Mouse (Mus musculus) stomach, embryonic 14.5 days (tissue): ENCODE measurements around the gene Nxn. TPM values are rescaled to one million over a fixed set of nuclear protein-coding genes. Genes with fewer than 3 reads are reported as not detected.
A peak's percentile ranks its signal among the peaks of the same experiment; 100 is the strongest.

Experiments used
- ATAC-seq: fragments of 200-750 bp; cut with Nextera tagmentation; 2 replicates; pipeline ENCODE4 v1.8.0; 2017; ENCODE audit warnings: low read depth, moderate TSS enrichment; ENCODE audit not compliant: insufficient number of reproducible peaks, insufficient read depth, low FRiP score
- H3K27ac ChIP-seq: fragments of 300-500 bp; sonication (generic); 2 replicates; pipeline ENCODE4 v1.5.1; 2014; ENCODE audit warnings: mild to moderate bottlenecking, low read length, moderate library complexity, mixed read lengths
- H3K27me3 ChIP-seq: fragments of 300-500 bp; sonication (generic); 2 replicates; pipeline ENCODE4 v1.6.1; 2014; ENCODE audit warnings: low read length, control low read depth, mixed read lengths; ENCODE audit not compliant: control insufficient read depth, insufficient read depth
- H3K36me3 ChIP-seq: fragments of 300-500 bp; sonication (generic); 2 replicates; pipeline ENCODE4 v1.6.1; 2014; ENCODE audit warnings: mild to moderate bottlenecking, control low read depth, low read length, moderate library complexity, mixed read lengths; ENCODE audit not compliant: control insufficient read depth, insufficient read depth
- H3K4me1 ChIP-seq: fragments of 300-500 bp; sonication (generic); 2 replicates; pipeline ENCODE4 v1.6.1; 2014; ENCODE audit warnings: low read length, control low read depth, mixed read lengths; ENCODE audit not compliant: control insufficient read depth, insufficient read depth
- H3K4me2 ChIP-seq: fragments of 300-500 bp; sonication (generic); replicated peaks from 2 replicates; pipeline ENCODE4 v1.6.1; 2014; ENCODE audit warnings: low read depth, low read length, control low read depth
- H3K4me3 ChIP-seq: fragments of 300-500 bp; sonication (generic); 2 replicates; pipeline ENCODE4 v1.5.1; 2014; ENCODE audit warnings: low read depth, low read length, control low read depth
- H3K9ac ChIP-seq: fragments of 300-500 bp; sonication (generic); replicated peaks from 2 replicates; pipeline ENCODE4 v1.6.1; 2014; ENCODE audit warnings: low read depth, mild to moderate bottlenecking, control low read depth, low read length, moderate library complexity, mixed read lengths
- H3K9me3 ChIP-seq: fragments of 300-500 bp; sonication (generic); 2 replicates; pipeline ENCODE4 v1.6.1; 2016; ENCODE audit warnings: low read depth, low read length, control low read depth; ENCODE audit not compliant: control insufficient read depth
- WGBS: fragments of 180-500 bp; shearing (Covaris S2); extraction: QIAGEN DNeasy Blood & Tissue Kit; methylation state at CpG from one replicate; pipeline ENCODE4 v1.1.7; 2014; 5-methylcytosine and 5-hydroxymethylcytosine counted together
- polyA plus RNA-seq: library from polyadenylated mRNA; unstranded; fragments of >200 nt; fragmentation: Nextera tagmentation; extraction: Ambion mirVana; gene quantifications from 2 replicates; pipeline ENCODE4 v1.2.1, GENCODE M21; 2014

The Nxn gene
- polyA plus RNA-seq, 1 experiment from 2014 or later, result 50.4 TPM

DNA sequence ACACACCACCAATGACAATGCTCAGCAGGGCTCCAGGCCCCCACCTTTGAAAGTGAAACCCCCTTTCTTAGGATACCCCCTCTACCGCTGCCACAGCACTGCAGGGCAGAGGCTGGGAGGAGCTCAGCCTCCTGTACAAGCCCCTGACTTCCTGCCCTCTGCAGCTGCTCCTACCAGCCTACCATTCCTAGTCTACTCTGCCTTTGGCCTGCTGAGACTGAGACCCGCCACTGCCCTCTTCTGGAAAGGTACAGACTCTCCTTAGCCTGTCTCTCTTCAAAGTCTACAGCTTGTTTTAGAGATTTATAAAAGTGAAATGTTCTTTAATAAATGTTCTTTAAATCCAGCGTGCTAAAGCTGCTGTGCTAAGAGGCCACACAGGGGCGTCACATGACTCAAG lies 30.1 kb upstream of the Nxn start:
- Histone ChIP-seq H3K9me3 (no peaks in the 10 kb centered on the region), H3K27ac (no peak overlapping the region), H3K4me3 (no peak overlapping the region), H3K4me2 (no peak overlapping the region), H3K36me3 (peaks cover 15% of the 10 kb centered on the region), H3K9ac (no peak overlapping the region), H3K27me3 (no peaks in the 10 kb centered on the region), H3K4me1 (peaks cover 21% of the 10 kb centered on the region)
- WGBS, result 55% methylated on average over 4 of the region's 4 CpGs
- no peak for ATAC-seq

DNA sequence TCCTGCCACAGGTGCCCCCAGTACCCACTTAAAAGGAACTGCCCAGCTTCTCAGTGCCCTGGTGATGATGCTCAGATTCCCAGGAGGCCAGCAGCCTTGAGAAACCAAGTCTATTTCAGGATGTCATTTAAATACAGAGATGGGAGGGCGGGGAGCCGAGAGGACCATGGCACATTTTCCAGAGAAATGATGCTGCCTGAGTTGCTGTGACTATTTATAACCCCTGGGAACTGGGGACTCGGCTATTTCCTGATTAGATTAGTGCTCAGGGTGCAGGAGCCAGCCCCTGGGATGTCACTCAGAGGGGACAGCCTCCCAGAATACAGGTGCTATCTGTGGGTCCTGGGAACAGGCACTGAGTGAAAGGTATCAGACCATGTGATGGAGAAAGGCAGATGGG lies 28.8 kb upstream of the Nxn start:
- Histone ChIP-seq H3K9ac (no peak overlapping the region), H3K4me2 (no peak overlapping the region), H3K4me3 (no peak overlapping the region), H3K27me3 (no peaks in the 10 kb centered on the region), H3K4me1 (peaks cover 21% of the 10 kb centered on the region), H3K9me3 (no peaks in the 10 kb centered on the region), H3K27ac (no peak overlapping the region), H3K36me3 (peaks cover 22% of the 10 kb centered on the region)
- WGBS, result 74% methylated on average over 3 of the region's 3 CpGs
- no peak for ATAC-seq

DNA sequence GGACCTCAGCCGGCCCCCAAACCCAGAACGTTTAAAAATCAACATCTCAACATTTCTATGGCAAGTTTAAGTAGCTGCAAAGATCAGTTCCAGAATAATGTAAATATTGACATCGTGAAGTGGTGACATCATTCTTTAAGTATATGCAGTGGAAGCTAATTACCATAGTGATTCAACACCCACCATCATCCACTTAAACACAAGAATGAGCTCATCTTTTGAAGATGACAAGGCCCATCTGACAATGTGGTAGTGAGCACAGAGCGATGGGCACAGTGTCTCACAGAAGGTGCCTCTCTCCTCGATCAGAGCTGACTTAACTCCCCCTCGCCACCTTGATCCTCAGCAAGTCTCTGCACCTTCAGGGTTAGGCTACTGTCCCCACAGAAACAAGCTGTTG lies 26.8 kb upstream of the Nxn start:
- 52% methylated on average over 6 of the region's 6 CpGs for WGBS
- Histone ChIP-seq H3K36me3 (peaks cover 26% of the 10 kb centered on the region), H3K27me3 (no peaks in the 10 kb centered on the region), H3K27ac (peak overlapping the region; percentile 7; the same call in 1 of the 2 replicates), H3K4me3 (no peak overlapping the region), H3K4me1 (peaks cover 21% of the 10 kb centered on the region), H3K9me3 (no peaks in the 10 kb centered on the region), H3K4me2 (no peak overlapping the region), H3K9ac (no peak overlapping the region)
- no peak for ATAC-seq

DNA sequence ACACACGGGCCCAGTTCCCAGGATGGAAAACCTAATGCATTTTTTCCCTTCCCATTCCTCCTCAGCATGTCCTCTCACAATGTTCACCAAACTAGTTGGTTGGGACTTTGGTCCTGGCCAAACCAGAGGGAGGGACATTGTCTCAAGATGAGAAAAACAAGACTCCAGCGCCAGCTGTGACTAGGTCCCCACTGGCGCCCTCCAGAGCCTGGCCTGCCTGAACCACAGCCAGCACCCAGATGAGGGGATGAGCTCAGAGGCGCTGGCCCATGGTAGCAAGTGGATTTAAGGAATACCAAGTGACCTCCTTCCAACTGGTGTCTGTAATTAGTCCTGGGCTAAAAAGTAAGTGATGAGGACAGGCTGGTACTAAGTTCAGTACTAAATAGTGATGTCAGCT lies 22.0 kb upstream of the Nxn start:
- H3K27me3 ChIP-seq, result no peaks in the 10 kb centered on the region

DNA sequence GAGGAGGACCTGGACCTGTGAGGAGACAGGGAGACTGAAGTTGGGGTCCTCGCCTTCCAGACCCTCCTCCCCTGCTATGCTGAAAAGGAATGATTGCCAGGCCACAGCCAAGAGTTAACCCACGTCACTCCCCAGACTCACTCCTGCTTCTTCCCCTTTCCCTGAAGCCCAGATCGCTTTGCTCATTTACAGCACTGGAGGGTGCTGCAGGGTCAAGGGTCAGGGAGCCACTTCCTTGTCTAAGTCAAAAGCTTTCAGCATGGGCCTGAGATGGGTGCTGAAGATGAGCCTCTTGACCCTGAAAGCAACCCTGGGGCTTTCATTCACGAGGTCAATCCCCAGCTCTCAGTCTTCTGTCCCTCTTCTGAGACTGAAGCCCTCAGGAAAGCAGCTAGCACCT lies 20.2 kb upstream of the Nxn start:
- ATAC-seq, result no peak
- H3K4me2 ChIP-seq, result no peak overlapping the region
- no peaks in the 10 kb centered on the region for H3K9me3 ChIP-seq
- 77% methylated on average over 4 of the region's 4 CpGs for WGBS
- no peak overlapping the region; the same call in 1 of the 2 replicates for H3K27ac ChIP-seq
- H3K4me1 ChIP-seq, result peaks cover 11% of the 10 kb centered on the region
- H3K27me3 ChIP-seq, result no peaks in the 10 kb centered on the region
- peaks cover 77% of the 10 kb centered on the region for H3K36me3 ChIP-seq
- no peak overlapping the region for H3K4me3 ChIP-seq
- no peak overlapping the region for H3K9ac ChIP-seq

More for the DNA sequence above, 22.0 kb upstream of the Nxn start:
- Histone ChIP-seq H3K4me2 (no peak overlapping the region), H3K9me3 (no peaks in the 10 kb centered on the region), H3K36me3 (peaks cover 68% of the 10 kb centered on the region), H3K9ac (no peak overlapping the region), H3K27ac (no peak overlapping the region), H3K4me3 (no peak overlapping the region), H3K4me1 (peaks cover 16% of the 10 kb centered on the region)
- 65% methylated on average over 4 of the region's 4 CpGs for WGBS
- no peak for ATAC-seq

DNA sequence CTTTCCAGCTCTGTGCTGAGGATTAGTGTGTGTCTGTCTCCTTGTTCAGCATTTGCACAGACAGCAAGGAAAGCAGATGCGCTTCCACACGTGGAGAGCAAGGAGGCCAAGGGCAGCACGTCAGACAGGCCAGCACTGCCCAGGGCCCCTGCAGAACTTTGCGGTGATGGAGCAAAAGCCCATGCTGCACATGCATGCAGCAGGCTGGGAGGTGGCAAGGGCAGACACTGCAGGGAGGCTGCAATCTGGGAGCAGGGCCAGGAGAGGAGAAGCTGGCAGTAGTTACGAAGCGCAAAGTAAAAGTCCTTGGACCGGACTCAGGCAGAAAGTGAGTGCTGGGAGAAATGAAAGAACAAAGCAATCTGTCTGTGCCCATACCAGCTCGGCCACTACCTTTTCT lies 19.5 kb upstream of the Nxn start:
- Histone ChIP-seq H3K27ac (no peak overlapping the region; the same call in 1 of the 2 replicates), H3K4me2 (no peak overlapping the region), H3K9ac (no peak overlapping the region), H3K4me1 (peaks cover 13% of the 10 kb centered on the region), H3K4me3 (no peak overlapping the region), H3K9me3 (no peaks in the 10 kb centered on the region), H3K36me3 (peaks cover 73% of the 10 kb centered on the region), H3K27me3 (no peaks in the 10 kb centered on the region)
- WGBS, result 88% methylated on average over 8 of the region's 8 CpGs
- no peak for ATAC-seq

DNA sequence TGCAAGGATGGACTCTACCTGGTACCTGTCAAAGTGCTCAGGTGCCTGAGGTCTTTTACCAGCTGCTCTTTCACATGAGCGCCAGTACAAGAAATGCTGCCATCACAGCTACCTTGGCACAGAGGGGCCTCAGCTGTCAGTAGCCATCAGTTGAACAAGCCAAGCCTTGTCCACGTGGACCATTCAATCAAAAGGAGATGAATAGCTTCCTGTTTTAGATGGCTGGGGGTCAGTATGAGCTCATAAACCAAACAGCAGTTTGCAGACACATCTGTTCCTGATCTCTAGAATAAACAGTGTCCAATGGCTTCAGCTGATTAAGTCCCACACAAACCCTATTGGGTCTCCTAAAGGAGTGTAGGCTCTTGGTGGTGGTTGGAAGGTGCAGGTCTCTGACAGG lies 17.0 kb upstream of the Nxn start:
- Histone ChIP-seq H3K9ac (no peak overlapping the region), H3K27ac (no peak overlapping the region; the same call in 1 of the 2 replicates), H3K4me3 (no peak overlapping the region), H3K4me2 (no peak overlapping the region), H3K36me3 (peaks cover 61% of the 10 kb centered on the region), H3K4me1 (peaks cover 13% of the 10 kb centered on the region), H3K27me3 (no peaks in the 10 kb centered on the region), H3K9me3 (no peaks in the 10 kb centered on the region)
- ATAC-seq, result 0 out of 2 replicates have a peak, but pooled peaks have one; percentile 37
- WGBS, result 37% methylated on average over 2 of the region's 2 CpGs

DNA sequence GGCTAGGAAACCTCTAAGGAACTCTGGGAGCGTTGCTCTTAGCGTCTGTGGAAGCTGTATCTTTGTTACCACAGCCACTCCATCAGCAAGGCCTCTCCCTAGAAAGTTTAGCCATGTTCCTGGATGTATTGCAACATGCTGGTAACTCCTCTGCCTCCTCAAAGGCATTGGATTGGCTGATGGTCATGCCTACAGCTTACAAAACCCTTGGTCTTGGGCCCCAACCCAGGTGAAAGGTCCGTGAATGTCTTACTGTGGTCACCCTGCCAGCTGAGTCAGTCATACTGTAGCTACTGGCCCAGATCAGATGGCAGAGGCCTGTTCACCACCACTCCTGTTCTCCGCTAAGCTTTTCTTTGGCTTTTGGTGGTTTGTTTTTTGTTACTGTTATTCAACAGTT lies 16.1 kb upstream of the Nxn start:
- Histone ChIP-seq H3K27me3 (no peaks in the 10 kb centered on the region), H3K36me3 (peaks cover 58% of the 10 kb centered on the region), H3K27ac (no peak overlapping the region), H3K9me3 (no peaks in the 10 kb centered on the region), H3K4me2 (no peak overlapping the region), H3K4me1 (peaks cover 13% of the 10 kb centered on the region), H3K4me3 (no peak overlapping the region), H3K9ac (no peak overlapping the region)
- 94% methylated on average over 4 of the region's 4 CpGs for WGBS
- no peak for ATAC-seq

DNA sequence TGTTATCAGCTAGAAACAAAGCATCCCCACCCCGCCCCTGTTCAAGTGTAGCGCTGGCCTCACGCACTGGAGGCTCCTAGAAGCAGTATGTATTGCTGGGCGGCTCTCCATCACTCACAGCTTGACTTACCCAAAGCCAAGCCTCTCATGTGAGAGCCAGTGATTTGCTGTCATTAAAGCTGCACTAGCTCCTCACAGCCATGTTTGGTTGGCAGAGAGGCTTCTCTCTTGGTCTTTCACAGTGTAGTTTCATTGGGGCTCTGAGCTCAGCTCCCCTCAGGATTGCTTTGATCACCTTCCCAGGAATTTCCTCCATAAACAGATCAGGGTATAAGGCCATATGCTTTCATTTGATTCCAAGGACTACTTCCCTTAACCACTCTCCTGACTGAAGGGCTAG lies 14.3 kb upstream of the Nxn start:
- H3K36me3 ChIP-seq, result peaks cover 41% of the 10 kb centered on the region
- no peaks in the 10 kb centered on the region for H3K9me3 ChIP-seq
- 81% methylated on average over 4 of the region's 4 CpGs for WGBS
- no peak overlapping the region for H3K4me2 ChIP-seq
- no peak overlapping the region for H3K4me3 ChIP-seq
- ATAC-seq, result no peak
- H3K4me1 ChIP-seq, result peaks cover 13% of the 10 kb centered on the region
- no peak overlapping the region for H3K9ac ChIP-seq
- H3K27ac ChIP-seq, result no peak overlapping the region
- no peaks in the 10 kb centered on the region for H3K27me3 ChIP-seq
